Mouse (Mus musculus) intestine, embryonic 14.5 days (tissue): ENCODE data around the gene Foxe3. TPM values are rescaled to one million over a fixed set of nuclear protein-coding genes. Genes with fewer than 3 reads are reported as not detected.

Experiments used
- ATAC-seq: fragments of 200-750 bp; cut with Nextera tagmentation; replicated peaks from 2 replicates; pipeline ENCODE4 v1.8.0; 2017; ENCODE audit warnings: low read depth, moderate number of reproducible peaks, moderate TSS enrichment, moderate library complexity; ENCODE audit not compliant: low FRiP score, low TSS enrichment
- DNase-seq: peaks from one replicate; pipeline ENCODE4 v3.0.0-alpha.2; 2018; ENCODE audit warnings: low spot score
- H3K27ac ChIP-seq: fragments of 300-500 bp; sonication (generic); 2 replicates; pipeline ENCODE4 v1.5.1; 2014; ENCODE audit warnings: low read depth, mild to moderate bottlenecking, control low read depth
- H3K27me3 ChIP-seq: fragments of 300-500 bp; sonication (generic); replicated peaks from 2 replicates; pipeline ENCODE4 v1.6.1; 2014; ENCODE audit warnings: low read length, control low read depth; ENCODE audit not compliant: control insufficient read depth, insufficient read depth
- H3K36me3 ChIP-seq: fragments of 300-500 bp; sonication (generic); 2 replicates; pipeline ENCODE4 v1.6.1; 2014; ENCODE audit warnings: low read length, control low read depth; ENCODE audit not compliant: control insufficient read depth, insufficient read depth
- H3K4me1 ChIP-seq: fragments of 300-500 bp; sonication (generic); replicated peaks from 2 replicates; pipeline ENCODE4 v1.6.1; 2014; ENCODE audit warnings: low read length, control low read depth, mixed read lengths; ENCODE audit not compliant: control insufficient read depth, insufficient read depth
- H3K4me2 ChIP-seq: fragments of 300-500 bp; sonication (generic); 2 replicates; pipeline ENCODE4 v1.6.1; 2014; ENCODE audit warnings: low read length
- H3K4me3 ChIP-seq: fragments of 300-500 bp; sonication (generic); 2 replicates; pipeline ENCODE4 v1.5.1; 2014; ENCODE audit warnings: low read depth, low read length, control low read depth, mixed read lengths
- H3K9ac ChIP-seq: fragments of 300-500 bp; sonication (generic); 2 replicates; pipeline ENCODE4 v1.6.1; 2014; ENCODE audit warnings: mild to moderate bottlenecking, low read length
- H3K9me3 ChIP-seq: fragments of 300-500 bp; sonication (generic); 2 replicates; pipeline ENCODE4 v1.6.1; 2016; ENCODE audit warnings: low read length, control low read depth; ENCODE audit not compliant: control insufficient read depth
- WGBS: fragments of 180-500 bp; shearing (Covaris S2); extraction: QIAGEN DNeasy Blood & Tissue Kit; methylation state at CpG from one replicate; pipeline ENCODE4 v1.1.7; 2014; 5-methylcytosine and 5-hydroxymethylcytosine counted together
- polyA plus RNA-seq: library from polyadenylated mRNA; unstranded; fragments of >200 nt; fragmentation: Nextera tagmentation; extraction: Ambion mirVana; gene quantifications from 2 replicates; pipeline ENCODE4 v1.2.1, GENCODE M21; 2014

Gene Foxe3
- polyA plus RNA-seq, 1 experiment from 2014 or later: not detected

DNA sequence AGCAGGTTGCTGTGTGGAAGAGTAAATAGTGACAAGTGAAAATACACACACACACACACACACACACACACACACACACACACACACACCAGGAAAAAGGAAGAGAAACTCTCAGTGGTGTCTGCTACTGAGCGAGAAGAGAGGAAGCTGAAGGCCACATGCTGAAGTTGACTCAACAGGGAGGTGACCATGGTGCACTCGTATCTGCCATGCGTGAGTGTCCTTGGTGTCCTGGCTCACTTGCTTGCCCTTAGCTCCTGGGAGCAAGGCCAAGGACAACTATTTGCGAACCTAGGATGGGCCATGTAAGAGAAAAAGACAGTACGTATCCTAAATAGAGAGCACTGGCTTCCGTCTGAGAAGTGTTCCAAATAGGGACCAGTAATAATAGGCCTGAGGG, 8.4 kb upstream of the Foxe3 start:
- Histone ChIP-seq H3K4me2 (no peak overlapping the region), H3K4me1 (no peaks in the 10 kb centered on the region), H3K4me3 (no peak overlapping the region), H3K9me3 (no peaks in the 10 kb centered on the region), H3K9ac (no peak overlapping the region), H3K27me3 (peaks cover 28% of the 10 kb centered on the region), H3K36me3 (no peaks in the 10 kb centered on the region), H3K27ac (no peak overlapping the region)
- ATAC-seq (no peak), DNase-seq (no peak)
- WGBS: 82% methylated on average over 6 of the region's 6 CpGs

- no peak for ATAC-seq
- no peak for DNase-seq
- Histone ChIP-seq H3K27ac (no peak overlapping the region), H3K4me3 (no peak overlapping the region), H3K4me2 (no peak overlapping the region), H3K36me3 (no peaks in the 10 kb centered on the region), H3K27me3 (peaks cover 40% of the 10 kb centered on the region), H3K4me1 (no peaks in the 10 kb centered on the region), H3K9ac (no peak overlapping the region), H3K9me3 (no peaks in the 10 kb centered on the region)
- 80% methylated on average over 4 of the region's 4 CpGs for WGBS
Measured at GRCm38 (mm10) chr4:114932747-114933146, 6.9 kb upstream of the Foxe3 start.

DNA sequence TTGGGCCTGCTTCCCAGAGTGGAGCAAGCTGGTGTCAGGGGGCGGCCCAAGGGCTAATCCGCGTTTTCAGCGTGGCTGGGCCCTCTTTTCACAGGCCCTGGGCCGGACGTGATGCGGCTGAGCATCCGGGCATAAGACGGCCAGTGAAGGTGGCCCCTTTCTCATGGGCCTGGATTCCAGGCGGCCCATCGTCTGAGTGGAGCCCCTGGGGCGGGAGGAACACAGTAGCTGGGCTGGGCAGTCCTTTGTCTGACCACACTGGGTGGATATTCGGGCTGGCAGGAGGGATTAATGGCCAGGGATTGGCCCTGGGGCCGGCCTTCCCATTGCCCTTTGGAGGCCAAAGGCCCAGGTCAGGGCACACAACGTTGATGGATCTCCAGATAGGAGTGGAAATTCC, 3.3 kb upstream of the Foxe3 start:
- WGBS: 36% methylated on average over 15 of the region's 15 CpGs

GRCm38 (mm10) chr4:114924971-114925916, 569 bp downstream of the Foxe3 start:
- Histone ChIP-seq H3K4me2 (peak overlapping the region; percentile 51), H3K4me3 (peak overlapping the region; percentile 40), H3K4me1 (peaks cover 5% of the 10 kb centered on the region; the same call in 1 of the 2 replicates), H3K9me3 (no peaks in the 10 kb centered on the region), H3K27me3 (peaks cover 90% of the 10 kb centered on the region), H3K36me3 (no peaks in the 10 kb centered on the region), H3K27ac (no peak overlapping the region), H3K9ac (no peak overlapping the region)
- WGBS: under 1% methylated on average over 101 of the region's 125 CpGs
- ATAC-seq (0 out of 2 replicates have a peak, but pooled peaks have one; percentile 41), DNase-seq (peak; percentile 72)

More for the DNA sequence above, 3.3 kb upstream of the Foxe3 start:
- Histone ChIP-seq H3K4me2 (no peak overlapping the region), H3K27ac (no peak overlapping the region), H3K36me3 (no peaks in the 10 kb centered on the region), H3K4me1 (peaks cover 5% of the 10 kb centered on the region; the same call in 1 of the 2 replicates), H3K27me3 (peaks cover 65% of the 10 kb centered on the region), H3K9me3 (no peaks in the 10 kb centered on the region), H3K9ac (no peak overlapping the region), H3K4me3 (no peak overlapping the region)
- ATAC-seq (no peak), DNase-seq (no peak)

DNA sequence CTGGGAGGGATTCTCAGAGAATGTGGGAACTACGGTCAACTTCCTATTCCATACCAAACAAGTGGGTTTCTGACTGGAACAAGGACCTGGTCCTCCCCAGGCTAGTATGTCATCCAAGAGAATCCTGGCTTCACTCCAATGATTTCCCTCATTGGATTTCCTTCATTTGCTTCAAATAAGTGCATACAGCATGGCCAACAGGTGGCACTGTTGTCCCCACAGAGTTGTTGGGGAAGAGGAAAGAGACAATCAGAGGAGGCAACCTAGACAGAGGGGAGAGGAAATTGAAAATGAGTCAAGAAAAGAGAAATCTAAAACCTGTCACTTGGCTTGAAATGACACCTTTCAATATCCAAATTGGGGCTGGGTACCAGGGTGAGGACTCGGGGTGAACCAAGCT, 8.7 kb downstream of the Foxe3 start:
- H3K4me3 ChIP-seq: no peak overlapping the region
- H3K27ac ChIP-seq: no peak overlapping the region
- ATAC-seq (no peak), DNase-seq (peak; percentile 58)
- H3K4me2 ChIP-seq: no peak overlapping the region
- no peaks in the 10 kb centered on the region for H3K9me3 ChIP-seq
- H3K36me3 ChIP-seq: no peaks in the 10 kb centered on the region
- peaks cover 85% of the 10 kb centered on the region for H3K27me3 ChIP-seq
- H3K4me1 ChIP-seq: 0 out of 2 replicates have a peak, but pooled peaks cover 4% of the 10 kb centered on the region
- H3K9ac ChIP-seq: no peak overlapping the region
- WGBS: 58% methylated on average over 2 of the region's 2 CpGs

- Histone ChIP-seq H3K4me3 (no peak overlapping the region), H3K4me2 (no peak overlapping the region), H3K9me3 (no peaks in the 10 kb centered on the region), H3K36me3 (no peaks in the 10 kb centered on the region), H3K27me3 (peaks cover 87% of the 10 kb centered on the region), H3K9ac (no peak overlapping the region), H3K4me1 (0 out of 2 replicates have a peak, but pooled peaks cover 4% of the 10 kb centered on the region), H3K27ac (no peak overlapping the region)
- ATAC-seq (no peak), DNase-seq (no peak)
- WGBS: 38% methylated on average over 4 of the region's 4 CpGs
Measured at GRCm38 (mm10) chr4:114916056-114916455, 9.8 kb downstream of the Foxe3 start.

DNA sequence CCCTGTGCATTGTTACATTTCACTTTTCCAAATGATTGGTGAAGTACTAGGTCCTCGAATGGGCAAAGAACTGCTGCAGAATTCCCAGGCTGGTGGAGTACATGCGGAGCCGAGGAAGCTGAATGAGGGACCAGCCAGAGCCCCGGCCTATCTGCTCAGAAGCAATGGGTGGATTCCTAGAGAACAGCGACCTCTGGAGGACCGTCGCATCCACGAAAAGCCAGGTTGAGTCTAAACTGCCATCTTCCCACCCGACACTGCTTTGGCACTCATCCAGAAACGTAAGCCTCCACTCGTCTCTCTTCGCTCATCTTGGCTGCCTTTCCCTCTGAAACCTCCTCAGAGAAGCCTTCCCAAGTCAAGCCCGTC, 12.2 kb downstream of the Foxe3 start:
- Histone ChIP-seq H3K27me3 (peaks cover 94% of the 10 kb centered on the region), H3K4me1 (0 out of 2 replicates have a peak, but pooled peaks cover 4% of the 10 kb centered on the region), H3K4me3 (no peak overlapping the region), H3K4me2 (no peak overlapping the region), H3K36me3 (no peaks in the 10 kb centered on the region), H3K9ac (no peak overlapping the region), H3K9me3 (no peaks in the 10 kb centered on the region), H3K27ac (no peak overlapping the region)
- WGBS: 1% methylated on average over 13 of the region's 13 CpGs
- ATAC-seq: no peak
- peak; percentile 82 for DNase-seq

DNA sequence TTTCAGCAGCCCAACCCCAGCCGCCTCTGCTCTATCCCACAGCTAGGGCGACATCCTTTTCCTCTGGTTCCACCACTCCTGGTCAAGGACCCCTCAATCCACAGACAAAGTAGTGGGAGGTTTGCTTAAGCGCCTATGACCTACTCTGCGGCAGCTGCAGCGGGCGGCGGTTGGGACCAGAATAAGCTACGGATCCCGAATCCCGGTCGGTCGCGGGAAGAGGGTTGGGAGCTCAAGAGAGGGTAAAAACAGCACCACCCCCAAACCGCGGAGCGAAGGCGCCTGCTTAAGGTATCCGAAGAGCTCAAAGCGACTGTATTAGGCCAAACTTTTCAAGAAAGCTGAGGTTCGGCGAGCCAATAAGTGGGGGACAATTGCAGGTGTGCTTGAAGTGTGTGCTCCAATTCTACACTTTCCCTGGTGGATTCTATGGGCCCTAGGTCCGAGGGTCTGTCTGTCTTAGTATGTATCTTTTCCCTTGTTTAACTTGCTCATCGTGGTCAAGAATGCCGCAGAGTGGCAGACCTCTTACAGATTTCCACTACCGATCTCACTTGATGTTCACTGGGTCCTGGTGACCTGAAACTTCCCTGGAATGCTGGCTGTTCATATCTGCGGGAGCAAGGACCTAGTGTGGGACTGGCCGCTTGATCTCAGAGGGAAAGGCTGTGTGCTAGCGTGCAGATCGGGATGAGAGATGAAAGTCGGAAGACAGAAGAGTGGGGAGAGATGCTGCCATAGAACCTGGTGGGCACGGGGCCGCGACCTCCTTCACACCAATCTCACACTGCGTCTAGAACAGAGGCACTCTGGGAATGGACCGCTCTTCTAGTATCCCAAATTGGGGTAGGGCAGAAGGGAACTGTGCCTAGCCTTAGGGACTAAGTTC, 12.9 kb downstream of the Foxe3 start:
- H3K4me2 ChIP-seq: 0 out of 2 replicates have a peak overlapping the region, but pooled peaks have one; percentile 15
- H3K27me3 ChIP-seq: peaks cover 94% of the 10 kb centered on the region
- no peaks in the 10 kb centered on the region for H3K36me3 ChIP-seq
- WGBS: 5% methylated on average over 35 of the region's 35 CpGs
- DNase-seq (peak; percentile 56), ATAC-seq (no peak)
- no peak overlapping the region for H3K4me3 ChIP-seq
- no peak overlapping the region for H3K9ac ChIP-seq
- H3K9me3 ChIP-seq: no peaks in the 10 kb centered on the region
- H3K27ac ChIP-seq: no peak overlapping the region
- 0 out of 2 replicates have a peak, but pooled peaks cover 4% of the 10 kb centered on the region for H3K4me1 ChIP-seq
